Mouse (Mus musculus): ENCODE results near the gene Hist1h4k.

The Hist1h4k gene

DNA sequence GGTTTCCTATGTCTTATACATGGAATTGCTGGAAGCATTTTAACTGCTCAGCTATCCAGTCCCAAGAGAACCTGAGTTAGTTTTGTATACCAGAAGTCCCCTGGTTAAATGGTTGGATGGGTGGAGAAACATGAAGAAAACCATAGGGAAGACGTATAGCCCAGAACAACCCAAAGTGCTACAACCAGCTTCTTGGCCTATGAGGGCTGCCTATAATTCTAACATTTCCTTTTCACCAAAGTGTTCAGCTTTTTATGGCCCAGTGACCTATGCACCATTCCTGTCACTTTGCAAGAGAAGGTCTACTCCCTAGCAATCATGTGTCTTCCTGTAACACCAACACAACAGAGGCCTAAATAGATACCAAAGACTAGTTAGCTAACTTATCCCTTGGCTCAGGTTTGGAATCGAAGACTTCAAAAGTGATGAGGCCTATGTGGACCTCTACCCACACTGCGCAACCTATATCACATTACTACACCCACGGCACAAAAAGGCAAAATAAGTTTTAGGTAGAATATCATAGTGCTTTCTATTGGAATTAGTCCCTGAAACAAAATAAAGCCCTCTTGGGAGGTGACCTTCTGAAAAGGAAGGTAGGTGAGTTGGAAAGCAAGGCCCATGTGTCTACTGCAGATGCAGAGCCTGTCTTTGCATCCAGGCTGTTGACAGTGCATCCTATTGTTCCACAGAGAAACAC is 31.8 kb downstream of the Hist1h4k start:
- peak; percentile 55 for DNase-seq (ENCODE audit: low read depth, low spot score)

DNA sequence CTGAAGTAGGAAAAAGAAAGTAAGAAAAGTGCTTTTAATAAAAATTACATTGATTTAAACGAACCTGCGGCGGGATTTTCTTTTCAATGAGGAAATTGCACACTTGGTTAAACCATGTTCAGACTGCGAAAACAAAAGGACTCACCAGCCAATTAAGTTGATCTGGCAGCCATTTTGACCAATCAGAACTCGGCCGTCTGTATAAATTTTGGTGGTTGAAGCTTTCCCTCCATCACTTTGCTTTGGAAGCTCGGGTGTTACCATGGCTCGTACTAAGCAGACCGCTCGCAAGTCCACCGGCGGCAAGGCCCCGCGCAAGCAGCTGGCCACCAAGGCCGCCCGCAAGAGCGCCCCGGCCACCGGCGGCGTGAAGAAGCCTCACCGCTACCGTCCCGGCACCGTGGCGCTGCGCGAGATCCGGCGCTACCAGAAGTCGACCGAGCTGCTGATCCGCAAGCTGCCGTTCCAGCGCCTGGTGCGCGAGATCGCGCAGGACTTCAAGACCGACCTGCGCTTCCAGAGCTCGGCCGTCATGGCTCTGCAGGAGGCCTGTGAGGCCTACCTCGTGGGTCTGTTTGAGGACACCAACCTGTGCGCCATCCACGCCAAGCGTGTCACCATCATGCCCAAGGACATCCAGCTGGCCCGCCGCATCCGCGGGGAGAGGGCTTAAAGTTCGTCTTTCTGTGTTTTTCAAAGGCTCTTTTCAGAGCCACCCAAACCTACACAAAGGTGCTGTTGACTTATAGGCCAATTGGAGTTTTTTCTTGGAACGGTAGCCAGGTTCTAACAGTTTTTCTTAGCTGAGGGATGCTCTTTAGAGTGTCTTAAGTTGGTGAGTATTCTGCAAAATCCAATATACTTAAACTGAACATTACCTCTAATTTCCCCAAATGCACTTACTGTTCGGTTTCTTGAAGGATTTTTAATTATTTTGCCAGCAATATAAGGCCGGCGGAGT is 32.6 kb downstream of the Hist1h4k start, which contains the start of gene Hist1h3h:
Hist1h3h (plus strand) TSS at position 263 of the 961 bp plus-strand sequence.
- DNase-seq (ENCODE audit: low read depth, low spot score) = peak; percentile 96

DNA sequence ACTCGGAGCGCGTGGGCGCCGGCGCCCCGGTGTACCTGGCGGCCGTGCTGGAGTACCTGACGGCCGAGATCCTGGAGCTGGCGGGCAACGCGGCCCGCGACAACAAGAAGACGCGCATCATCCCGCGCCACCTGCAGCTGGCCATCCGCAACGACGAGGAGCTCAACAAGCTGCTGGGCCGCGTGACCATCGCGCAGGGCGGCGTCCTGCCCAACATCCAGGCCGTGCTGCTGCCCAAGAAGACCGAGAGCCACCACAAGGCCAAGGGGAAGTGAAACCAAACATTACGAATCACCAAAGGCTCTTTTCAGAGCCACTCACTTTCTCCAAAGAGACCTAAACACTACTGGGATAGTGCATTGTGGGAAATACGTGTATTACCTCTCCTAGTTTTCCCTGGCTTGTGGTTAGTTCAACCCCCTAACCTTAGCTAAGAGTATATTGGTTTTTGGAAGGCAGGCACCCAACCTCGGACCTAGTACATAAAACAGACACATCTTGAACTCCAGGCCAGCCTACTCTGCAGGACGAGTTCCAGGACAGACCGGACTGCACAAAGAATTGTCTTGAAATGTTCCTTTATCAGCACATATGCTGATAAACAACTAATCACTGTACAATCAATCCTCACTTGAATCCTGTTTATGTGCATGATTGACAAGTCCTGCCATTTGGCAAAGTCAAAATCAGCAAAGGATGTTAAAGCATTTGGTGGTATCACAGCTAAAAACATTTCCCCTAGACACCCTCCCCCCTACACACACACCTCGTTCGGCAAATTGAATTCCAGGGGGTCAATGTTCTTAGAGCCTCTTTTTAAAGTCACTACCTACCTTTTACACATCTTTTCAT is 33.5 kb downstream of the Hist1h4k start:
- DNase-seq (ENCODE audit: low read depth, low spot score) = peak; percentile 77

DNA sequence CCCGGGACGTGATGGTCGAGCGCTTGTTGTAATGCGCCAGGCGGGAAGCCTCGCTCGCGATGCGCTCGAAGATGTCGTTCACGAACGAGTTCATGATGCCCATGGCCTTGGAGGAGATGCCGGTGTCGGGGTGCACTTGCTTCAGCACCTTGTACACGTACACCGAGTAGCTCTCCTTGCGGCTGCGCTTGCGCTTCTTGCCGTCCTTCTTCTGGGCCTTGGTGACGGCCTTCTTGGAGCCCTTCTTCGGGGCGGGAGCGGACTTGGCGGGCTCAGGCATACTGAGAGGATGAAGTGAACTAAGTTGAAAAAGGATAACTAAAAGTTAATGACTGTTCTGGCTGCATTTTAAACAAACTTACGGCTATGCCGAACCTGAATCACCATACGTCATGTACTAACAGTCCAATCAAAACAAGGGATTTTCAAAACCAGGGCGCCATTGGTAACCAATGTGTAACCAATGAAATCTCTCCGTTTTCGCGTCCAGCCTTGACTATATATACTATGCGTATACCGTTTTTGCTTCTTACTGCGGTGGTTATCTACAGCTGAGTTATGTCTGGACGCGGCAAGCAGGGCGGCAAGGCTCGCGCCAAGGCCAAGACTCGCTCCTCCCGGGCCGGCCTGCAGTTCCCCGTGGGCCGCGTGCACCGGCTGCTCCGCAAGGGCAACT is 34.3 kb downstream of the Hist1h4k start, which contains the start of the genes Hist1h2bl and Hist1h2ai:
Hist1h2bl (minus strand) TSS at position 280 of the 676 bp plus-strand sequence.
Hist1h2ai (plus strand) TSS at position 559 of the 676 bp plus-strand sequence.
- DNase-seq (ENCODE audit: low read depth, low spot score) = peak; percentile 96

DNA sequence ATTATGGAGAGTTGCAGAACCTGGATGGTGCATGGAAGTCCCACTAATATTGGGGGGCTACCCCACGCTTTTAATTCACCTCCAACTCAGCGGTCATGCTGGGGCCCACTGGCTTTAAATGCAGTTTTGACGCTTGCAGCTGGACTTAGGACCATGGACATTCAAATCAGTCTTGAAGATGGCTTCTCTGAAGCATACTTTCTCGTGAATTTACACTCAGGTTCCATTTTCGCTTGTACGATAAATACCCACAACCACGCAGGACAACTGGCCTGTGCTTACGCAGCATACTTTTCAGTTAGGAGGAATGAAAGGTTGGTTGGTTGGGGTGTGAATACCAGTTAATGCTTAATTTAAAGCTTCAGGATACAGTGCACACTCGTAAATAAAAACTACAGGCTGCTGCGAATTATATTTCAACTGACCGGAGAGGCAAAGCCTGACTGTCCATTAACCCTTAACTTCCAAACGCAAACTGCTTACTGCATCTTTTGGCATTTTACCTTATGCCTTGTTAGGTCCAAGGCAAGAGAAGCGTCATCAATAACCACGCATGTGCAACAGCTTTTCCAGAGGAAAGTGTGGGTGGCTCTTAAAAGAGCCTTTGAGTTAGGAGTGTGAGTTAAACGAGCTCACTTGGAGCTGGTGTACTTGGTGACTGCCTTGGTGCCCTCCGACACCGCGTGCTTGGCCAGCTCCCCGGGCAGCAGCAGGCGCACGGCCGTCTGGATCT is 35.0 kb downstream of the Hist1h4k start:
- peak; percentile 47 for DNase-seq (ENCODE audit: low read depth, low spot score)

DNA sequence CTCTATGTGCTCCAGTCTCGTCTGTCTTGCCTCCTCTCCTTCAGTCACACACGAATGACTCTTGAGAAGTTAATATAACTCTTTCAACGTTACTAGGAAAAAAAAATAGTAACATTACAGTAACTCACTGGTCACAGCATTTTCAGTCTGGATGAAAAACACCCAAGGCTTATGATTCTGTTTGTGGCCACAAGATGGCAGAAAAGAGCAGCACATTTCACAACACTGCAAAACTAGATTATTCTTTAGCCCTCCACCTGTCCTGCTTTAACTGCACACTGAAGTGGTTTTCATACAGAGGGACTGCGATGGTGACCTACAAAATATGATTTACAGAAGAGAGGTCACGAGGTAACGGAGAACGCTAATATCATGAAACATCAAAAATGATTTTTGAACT is 35.6 kb downstream of the Hist1h4k start:
- DNase-seq (ENCODE audit: low read depth, low spot score) = peak; percentile 79

DNA sequence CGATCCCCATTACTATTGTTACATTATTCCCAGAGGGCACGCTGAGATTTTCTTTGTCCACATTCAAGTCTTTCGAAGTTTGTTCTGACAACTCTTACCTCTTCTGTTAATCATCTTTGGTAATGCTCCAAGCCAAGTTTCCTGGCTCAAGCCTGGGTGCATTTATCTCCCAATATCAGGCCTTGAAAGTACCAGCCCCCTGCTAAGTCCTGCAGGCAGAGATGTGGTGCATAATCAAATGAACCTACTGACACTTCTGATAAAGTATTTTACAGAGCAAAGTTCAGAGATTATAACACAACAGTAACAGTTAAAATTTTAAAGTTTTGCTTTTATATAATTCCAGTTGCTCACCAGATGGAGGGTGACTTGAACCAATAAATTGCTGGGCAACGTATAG is 38.6 kb downstream of the Hist1h4k start:
- DNase-seq (ENCODE audit: low read depth, low spot score) = no peak

DNA sequence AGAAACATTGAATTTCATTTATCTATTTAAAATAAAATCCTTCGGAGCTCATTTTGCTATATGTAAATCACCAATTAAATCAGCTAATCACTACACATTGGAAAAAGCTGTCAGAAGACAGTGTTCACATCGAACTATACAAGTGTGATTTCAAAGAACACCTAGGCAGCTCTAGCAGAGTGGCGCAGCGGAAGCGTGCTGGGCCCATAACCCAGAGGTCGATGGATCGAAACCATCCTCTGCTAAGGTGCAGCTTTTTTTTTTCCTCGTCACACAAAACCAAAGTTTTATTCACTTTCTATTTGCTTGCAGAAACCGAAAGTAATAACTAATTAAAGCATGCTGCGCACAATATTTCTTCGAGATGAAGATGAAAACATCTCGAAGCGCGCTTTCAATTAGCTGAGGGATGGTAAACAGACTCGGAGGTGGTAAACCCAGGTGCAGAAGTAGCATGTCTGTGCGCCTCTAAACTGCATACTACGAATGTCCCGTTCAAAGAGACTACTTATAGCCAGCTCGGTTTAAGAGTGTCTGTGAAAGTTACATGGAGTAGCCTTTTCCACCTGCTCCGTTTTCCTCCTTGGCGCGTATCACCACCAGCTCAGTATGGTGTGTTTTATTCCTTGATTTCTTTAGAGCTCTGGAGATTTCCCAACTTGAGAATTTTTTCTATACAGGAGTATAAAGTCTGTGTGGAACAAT is 39.3 kb downstream of the Hist1h4k start:
- DNase-seq (ENCODE audit: low read depth, low spot score) = peak; percentile 81

DNA sequence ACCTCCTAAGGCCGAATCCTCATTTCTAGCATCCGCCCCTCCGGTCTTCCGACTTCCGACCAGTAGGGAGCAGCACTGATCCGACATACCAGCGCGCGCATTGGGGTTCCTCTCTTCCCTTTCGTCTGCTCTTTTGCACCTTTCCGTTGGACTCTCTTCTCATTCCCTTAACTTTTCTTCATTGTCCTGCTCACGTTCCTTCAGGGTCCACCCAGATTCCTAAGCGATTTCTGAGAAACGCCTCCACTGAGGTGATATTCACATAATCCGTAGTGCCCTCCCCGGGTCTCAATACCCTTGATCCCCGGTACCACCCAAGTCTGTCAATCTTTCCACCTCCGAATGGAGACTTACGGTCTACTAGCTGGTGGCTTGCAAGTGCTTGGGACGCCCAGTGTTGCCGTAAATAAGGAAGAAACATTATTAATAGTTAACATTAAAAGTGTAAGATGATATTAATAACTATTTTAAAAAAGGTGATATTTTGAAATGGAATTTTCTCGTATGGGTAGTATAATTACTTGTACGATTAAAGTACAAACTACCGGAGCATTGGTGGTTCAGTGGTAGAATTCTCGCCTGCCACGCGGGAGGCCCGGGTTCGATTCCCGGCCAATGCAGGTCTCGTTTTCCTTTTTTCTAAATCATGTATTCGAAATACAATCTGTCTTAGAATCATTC is 40.1 kb downstream of the Hist1h4k start:
- DNase-seq (ENCODE audit: low read depth, low spot score) = peak; percentile 87

DNA sequence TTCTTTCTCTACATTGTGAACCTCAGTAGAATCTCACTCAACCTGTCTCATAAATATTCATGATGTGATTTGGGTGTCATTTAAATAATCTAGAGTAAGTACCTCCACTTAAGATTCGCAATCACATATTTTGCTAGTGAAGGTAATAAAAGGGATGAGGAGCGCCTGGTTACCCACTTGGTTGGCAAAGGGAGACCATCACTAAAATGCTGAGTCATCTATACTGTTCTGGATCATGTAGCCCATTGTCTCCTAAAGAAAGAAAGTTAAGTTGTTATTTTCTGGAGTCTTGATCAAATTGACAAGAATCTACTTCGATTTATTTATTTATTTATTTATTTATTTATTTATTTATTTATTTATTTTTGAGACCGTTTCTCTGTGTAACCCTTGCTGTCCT is 43.6 kb downstream of the Hist1h4k start:
- DNase-seq (ENCODE audit: low read depth, low spot score) = no peak

Data from forelimb bud, embryonic 11.5 days (tissue).